In genomic region chr19:38324147-38325028, GRCm38 (mm10) we compare ENCODE assay signal across 8 mouse cellular contexts.
DNase-seq lines count a peak whose midpoint lies in the region; ATAC-seq lines count a peak whose summit lies in the region.

No protein-coding gene starts in this region.

- H3K27ac ChIP-seq in limb, embryonic 11.5 days (replicated peaks; ENCODE audit: low read depth, low read length), result no peak overlapping the region
- no peak overlapping the region for H3K27ac ChIP-seq in limb, embryonic 10.5 days
- no peak overlapping the region for H3K27ac ChIP-seq in embryonic facial prominence, embryonic 10.5 days (replicated peaks)
- H3K27ac ChIP-seq in midbrain, embryonic 10.5 days (replicated peaks), result peak overlapping the region; percentile 72

- H3K36me3 ChIP-seq in limb, embryonic 11.5 days (ENCODE audit: control insufficient read depth, insufficient read depth, low read length), result no peaks in the 10 kb centered on the region
- no peaks in the 10 kb centered on the region for H3K36me3 ChIP-seq in limb, embryonic 10.5 days
- H3K36me3 ChIP-seq in embryonic facial prominence, embryonic 10.5 days (replicated peaks), result no peaks in the 10 kb centered on the region
- no peaks in the 10 kb centered on the region for H3K36me3 ChIP-seq in midbrain, embryonic 10.5 days

- WGBS in limb, embryonic 11.5 days, result 46% methylated on average over 10 of the region's 10 CpGs
- 48% methylated on average over 10 of the region's 10 CpGs for WGBS in limb, embryonic 10.5 days
- 42% methylated on average over 10 of the region's 10 CpGs for WGBS in embryonic facial prominence, embryonic 10.5 days
- WGBS in midbrain, embryonic 10.5 days, result 24% methylated on average over 10 of the region's 10 CpGs

- no peak overlapping the region for H3K4me2 ChIP-seq in limb, embryonic 11.5 days (ENCODE audit: low read depth, severe bottlenecking)

- no peak for ATAC-seq in limb, embryonic 11.5 days (ENCODE audit: insufficient number of reproducible peaks, low FRiP score, low TSS enrichment, low read depth)

- no peaks in the 10 kb centered on the region for H3K9me3 ChIP-seq in limb, embryonic 11.5 days (ENCODE audit: control insufficient read depth, low read length)
- no peaks in the 10 kb centered on the region for H3K9me3 ChIP-seq in limb, embryonic 10.5 days (replicated peaks)
- H3K9me3 ChIP-seq in embryonic facial prominence, embryonic 10.5 days, result no peaks in the 10 kb centered on the region
- no peaks in the 10 kb centered on the region for H3K9me3 ChIP-seq in midbrain, embryonic 10.5 days (replicated peaks)

- H3K4me1 ChIP-seq in limb, embryonic 11.5 days (ENCODE audit: control insufficient read depth, insufficient read depth, low read length), result no peaks in the 10 kb centered on the region
- H3K4me1 ChIP-seq in limb, embryonic 10.5 days, result no peaks in the 10 kb centered on the region
- peaks cover 7% of the 10 kb centered on the region; the same call in 1 of the 2 replicates for H3K4me1 ChIP-seq in embryonic facial prominence, embryonic 10.5 days
- H3K4me1 ChIP-seq in midbrain, embryonic 10.5 days, result peaks cover 30% of the 10 kb centered on the region

- peak; percentile 58 for DNase-seq in limb, embryonic 11.5 days (ENCODE audit: low spot score)
- no peak for DNase-seq in limb, embryonic 10.5 days (ENCODE audit: low spot score)
- DNase-seq in cerebellum, adult 11-12 months, result peak; percentile 26
- DNase-seq in embryonic facial prominence, embryonic 10.5 days (ENCODE audit: low spot score), result peak; percentile 36
- DNase-seq in midbrain, embryonic 10.5 days (ENCODE audit: low spot score), result peak; percentile 54
- DNase-seq in ovary, postnatal 10 days (ENCODE audit: low spot score), result no peak
- no peak for DNase-seq in urinary bladder, postnatal 4 days (ENCODE audit: low spot score in 2 of 2)
- DNase-seq in thymus, postnatal 14 days, result no peak

- no peak overlapping the region for H3K4me3 ChIP-seq in limb, embryonic 11.5 days (ENCODE audit: low read depth, low read length)
- H3K4me3 ChIP-seq in limb, embryonic 10.5 days, result no peak overlapping the region
- no peak overlapping the region for H3K4me3 ChIP-seq in embryonic facial prominence, embryonic 10.5 days
- H3K4me3 ChIP-seq in midbrain, embryonic 10.5 days, result no peak overlapping the region

- H3K9ac ChIP-seq in limb, embryonic 11.5 days (ENCODE audit: low read length), result no peak overlapping the region

- no peaks in the 10 kb centered on the region for H3K27me3 ChIP-seq in limb, embryonic 11.5 days (ENCODE audit: control insufficient read depth, insufficient read depth, low read length)
- no peaks in the 10 kb centered on the region for H3K27me3 ChIP-seq in limb, embryonic 10.5 days (ENCODE audit: low read depth, poor library complexity, severe bottlenecking)
- no peaks in the 10 kb centered on the region for H3K27me3 ChIP-seq in embryonic facial prominence, embryonic 10.5 days (replicated peaks; ENCODE audit: low read depth, poor library complexity, severe bottlenecking)
- H3K27me3 ChIP-seq in midbrain, embryonic 10.5 days (ENCODE audit: low read depth, poor library complexity, severe bottlenecking), result no peaks in the 10 kb centered on the region

Comparison
In these comparisons a context has a peak if more than half of its experiments do, and no peak if none do; other contexts are left out.
1. DNase-seq: peak in limb, embryonic 11.5 days (single experiment), cerebellum, adult 11-12 months (single experiment), embryonic facial prominence, embryonic 10.5 days (single experiment) and midbrain, embryonic 10.5 days (single experiment); none in limb, embryonic 10.5 days (single experiment), ovary, postnatal 10 days (single experiment), urinary bladder, postnatal 4 days (0 of 2) and thymus, postnatal 14 days (single experiment).